Mouse (Mus musculus) forelimb bud, embryonic 11.5 days (tissue): Measurements from ENCODE around the gene Zfp786.
"Not testable (repeated sequence)": the region's sequence is repeated elsewhere in the genome, so short reads cannot be mapped to it uniquely, and the experiment has no call there.

Experiments
- DNase-seq: peaks from one replicate; pipeline ENCODE4 v3.0.0-alpha.2; 2012; ENCODE audit warnings: low read depth, low spot score

Gene Zfp786

GRCm38 (mm10) chr6:47830104-47831078 is at the start of gene Zfp786:
Gene Zfp786, minus strand, starts transcription at chr6:47830867.
- peak; percentile 90 for DNase-seq

- no peak for DNase-seq
Measured at GRCm38 (mm10) chr6:47880166-47880565, 49.5 kb upstream of the Zfp786 start.

GRCm38 (mm10) chr6:47879049-47879716 is 48.5 kb upstream of the Zfp786 start:
- no peak for DNase-seq

- no peak for DNase-seq
Measured at GRCm38 (mm10) chr6:47878593-47878992, 47.9 kb upstream of the Zfp786 start.

GRCm38 (mm10) chr6:47878133-47878514 is 47.5 kb upstream of the Zfp786 start:
- no peak for DNase-seq

DNA sequence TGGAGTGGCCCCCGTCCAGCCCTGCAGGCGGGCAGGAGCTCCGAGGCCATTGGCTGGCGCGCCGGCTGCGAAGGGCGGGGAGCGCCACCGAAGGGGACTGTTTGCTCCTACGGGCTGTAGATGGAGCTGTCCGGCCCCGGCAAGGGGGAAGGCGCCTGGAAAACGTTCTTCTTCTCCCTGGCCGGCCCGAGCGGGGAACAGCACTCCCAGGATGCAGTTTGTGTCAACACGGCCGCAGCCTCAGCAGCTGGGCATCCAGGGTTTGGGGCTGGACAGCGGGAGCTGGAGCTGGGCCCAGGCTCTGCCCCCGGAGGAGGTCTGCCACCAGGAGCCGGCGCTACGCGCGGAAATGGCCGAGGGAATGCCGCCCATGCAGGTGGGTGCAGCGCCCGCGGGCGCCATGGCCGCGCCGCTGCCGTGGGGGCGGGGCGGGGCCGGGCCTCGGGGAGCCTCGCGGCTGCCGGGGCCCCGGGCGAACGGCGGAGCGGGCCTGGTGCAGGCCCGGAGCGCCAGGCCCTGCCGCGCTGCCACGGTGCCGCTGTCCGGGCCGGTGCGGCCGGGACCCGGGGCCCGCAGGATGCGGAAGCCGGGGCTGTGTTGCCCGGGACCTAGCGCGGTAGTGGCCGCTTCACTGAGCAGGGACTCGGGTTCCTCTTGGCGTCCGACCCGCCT is 46.9 kb upstream of the Zfp786 start:
- peak; percentile 87 for DNase-seq

GRCm38 (mm10) chr6:47877058-47877457 is 46.4 kb upstream of the Zfp786 start, which contains the start of gene Zfp282:
Gene Zfp282, plus strand, starts transcription at chr6:47877204.
- DNase-seq: no peak

DNA sequence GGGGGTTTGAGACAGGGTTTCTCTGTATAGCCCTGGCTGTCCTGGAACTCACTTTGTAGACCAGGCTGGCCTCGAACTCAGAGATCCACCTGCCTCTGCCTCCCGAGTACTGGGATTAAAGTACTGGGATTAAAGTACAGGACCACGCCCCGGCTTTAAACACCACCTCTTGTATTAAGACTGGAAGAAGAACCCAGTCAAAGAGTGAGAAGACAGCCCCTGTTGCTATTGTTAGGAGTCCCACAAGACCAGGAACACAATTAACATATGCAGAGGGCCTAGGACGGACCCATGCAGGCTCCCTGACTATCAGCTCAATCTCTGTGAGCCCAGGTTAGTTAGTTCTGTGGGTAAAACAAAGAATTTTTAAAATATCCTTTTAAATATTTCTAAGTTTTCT is 41.6 kb upstream of the Zfp786 start:
- no peak for DNase-seq

- not testable (repeated sequence) for DNase-seq
Measured at GRCm38 (mm10) chr6:47857729-47858128, 27.1 kb upstream of the Zfp786 start.

DNA sequence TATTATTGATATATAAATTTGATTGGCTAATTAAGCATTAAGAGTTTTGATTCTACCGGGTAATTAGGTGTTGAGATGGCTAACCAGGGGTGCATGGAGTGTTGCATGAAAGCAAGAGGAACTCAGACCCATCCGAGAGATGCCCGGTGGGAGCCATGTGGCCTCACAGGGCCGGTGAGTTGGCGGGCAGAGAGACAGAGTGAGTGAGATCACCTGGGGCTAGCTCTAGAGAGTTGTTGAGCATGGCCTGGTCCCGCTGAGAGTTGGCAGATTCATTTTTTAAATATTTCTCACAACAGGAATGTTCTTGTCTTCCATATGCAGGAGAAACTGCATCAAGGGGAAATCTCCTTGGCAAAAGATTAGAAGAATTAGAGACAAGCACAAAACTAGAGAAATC is 26.6 kb upstream of the Zfp786 start:
- no peak for DNase-seq

DNA sequence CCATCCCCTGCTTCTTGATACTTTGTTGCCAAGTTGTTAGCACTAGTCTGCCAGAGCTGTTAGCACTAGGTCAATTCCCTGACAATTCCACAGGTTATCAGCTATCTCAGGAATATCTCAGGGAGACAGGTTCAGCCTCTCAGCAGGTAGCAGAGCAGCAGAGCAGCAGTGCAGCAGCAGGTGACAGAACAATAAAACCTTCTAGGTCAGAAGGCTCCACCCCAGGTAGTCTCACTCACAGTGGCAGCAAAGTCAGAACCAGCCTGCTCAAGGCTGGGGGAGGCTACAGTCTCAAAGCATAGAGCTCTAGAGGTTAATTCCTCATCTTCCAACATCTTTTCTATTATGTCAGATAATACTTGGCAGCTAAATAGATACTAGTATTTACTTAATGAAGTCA is 15.1 kb upstream of the Zfp786 start:
- DNase-seq: no peak

DNA sequence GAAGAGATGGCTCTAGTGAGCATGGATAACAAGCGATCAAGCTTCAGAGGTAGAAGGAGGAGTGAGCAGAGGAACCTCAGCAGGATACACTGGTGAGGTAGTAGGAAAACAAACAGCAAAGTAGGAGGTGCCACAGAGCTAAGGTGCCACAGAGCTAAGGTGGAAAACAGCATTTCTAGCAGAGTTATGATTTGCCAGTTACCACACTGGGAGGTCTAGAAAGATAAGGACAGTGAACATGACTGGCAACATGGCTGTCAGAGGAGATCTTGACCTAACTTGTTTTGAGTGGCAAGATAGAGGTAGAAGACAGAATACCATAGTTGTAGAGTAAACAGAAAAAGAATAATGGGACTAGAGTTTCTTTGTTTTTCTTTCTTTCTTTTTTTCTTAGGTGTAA is 11.7 kb upstream of the Zfp786 start:
- DNase-seq: no peak

- DNase-seq: no peak
Measured at GRCm38 (mm10) chr6:47841831-47842230, 11.2 kb upstream of the Zfp786 start.

DNA sequence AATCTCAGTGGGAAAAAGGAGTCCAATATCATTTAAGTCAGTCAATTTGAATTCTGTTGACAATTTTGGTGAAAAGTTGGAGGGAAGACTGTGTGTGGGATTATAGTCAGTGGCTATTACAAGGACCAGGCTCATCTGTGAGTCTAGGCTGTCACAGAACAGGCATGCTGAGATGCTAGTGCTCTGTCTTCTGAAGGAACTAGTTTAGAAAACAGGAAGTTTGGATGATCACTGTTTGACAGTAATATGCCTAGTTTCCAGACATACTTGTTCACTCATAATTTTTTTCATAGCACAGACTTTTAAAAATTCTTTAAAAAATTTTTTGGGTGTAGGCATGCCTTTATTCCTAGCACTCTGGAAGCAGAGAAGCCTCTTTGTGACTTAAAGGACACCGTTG is 10.4 kb upstream of the Zfp786 start:
- DNase-seq: no peak

GRCm38 (mm10) chr6:47837630-47838029 is 7.0 kb upstream of the Zfp786 start:
- no peak for DNase-seq

- peak; percentile 43 for DNase-seq
Measured at GRCm38 (mm10) chr6:47835984-47836521, 5.4 kb upstream of the Zfp786 start.

DNA sequence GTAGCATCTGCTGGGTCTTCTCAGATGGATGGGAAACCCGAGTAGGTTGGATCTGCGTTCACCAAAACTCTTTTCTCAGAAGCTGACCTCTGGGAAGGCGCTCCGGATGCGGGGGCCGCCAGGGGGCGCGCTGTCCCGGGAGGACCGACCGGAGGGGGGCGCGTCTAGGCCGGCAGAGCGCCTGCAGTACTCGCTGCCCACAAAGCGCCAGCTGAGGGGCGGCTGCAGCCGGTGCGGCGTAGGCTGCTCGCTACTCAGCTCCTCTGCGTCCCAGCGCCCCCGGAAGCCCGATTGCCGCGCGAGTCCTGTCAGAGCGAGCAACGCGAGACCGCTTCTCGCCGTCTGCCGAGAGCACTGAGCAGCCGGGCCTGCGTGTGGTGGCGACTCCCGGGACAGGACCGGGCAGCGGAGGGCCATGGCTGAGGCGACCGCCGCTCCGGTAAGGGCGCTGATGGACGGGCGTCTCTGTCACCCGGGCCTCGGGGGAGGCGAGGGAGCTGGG is 4.9 kb upstream of the Zfp786 start, which contains the start of gene Zfp398:
Zfp398 (plus strand) TSS at position 180 of the 502 bp plus-strand sequence.
- DNase-seq: peak; percentile 93

- DNase-seq: no peak
Measured at GRCm38 (mm10) chr6:47832220-47832619, 1.6 kb upstream of the Zfp786 start.

DNA sequence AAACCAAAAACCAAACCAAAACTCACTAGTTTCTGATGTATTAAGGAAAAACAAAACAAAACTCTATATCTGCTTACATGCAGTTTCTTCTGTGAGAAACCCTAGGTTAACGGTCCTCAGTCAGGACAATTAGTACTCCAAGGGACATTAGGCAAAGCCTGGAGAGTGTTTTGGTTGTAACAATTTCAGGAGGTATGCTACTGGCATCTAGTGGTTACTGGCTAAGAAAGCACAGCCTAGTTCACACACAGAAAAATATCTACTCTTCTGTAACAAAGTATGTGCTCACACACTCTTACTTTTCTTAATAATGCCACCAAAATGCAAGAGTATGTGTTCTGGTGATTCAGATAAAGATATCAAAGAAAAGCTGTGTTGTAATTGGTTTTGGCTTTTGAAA is 1.7 kb downstream of the Zfp786 start:
- DNase-seq: no peak

GRCm38 (mm10) chr6:47827462-47827861 is 3.2 kb downstream of the Zfp786 start:
- no peak for DNase-seq

DNA sequence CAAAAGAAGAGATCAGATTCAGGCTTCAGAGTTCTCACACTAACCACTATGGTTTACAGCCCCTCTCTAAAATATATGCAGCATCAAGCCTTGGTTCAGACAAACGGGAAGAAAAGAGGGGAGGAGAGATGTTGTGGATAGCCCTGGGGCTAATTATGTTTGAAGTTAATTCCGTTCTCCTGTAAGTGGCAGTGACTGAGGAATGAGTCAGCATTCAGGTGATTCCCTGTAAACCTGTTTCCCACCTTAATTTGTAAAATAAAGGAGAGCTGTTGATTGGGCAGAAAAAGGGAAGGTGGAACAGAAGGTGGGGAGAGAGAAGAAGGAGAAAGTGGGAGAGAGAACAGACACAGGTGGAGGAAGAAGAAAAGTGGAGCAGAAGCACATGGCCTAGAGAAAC is 6.4 kb downstream of the Zfp786 start:
- DNase-seq: no peak

DNA sequence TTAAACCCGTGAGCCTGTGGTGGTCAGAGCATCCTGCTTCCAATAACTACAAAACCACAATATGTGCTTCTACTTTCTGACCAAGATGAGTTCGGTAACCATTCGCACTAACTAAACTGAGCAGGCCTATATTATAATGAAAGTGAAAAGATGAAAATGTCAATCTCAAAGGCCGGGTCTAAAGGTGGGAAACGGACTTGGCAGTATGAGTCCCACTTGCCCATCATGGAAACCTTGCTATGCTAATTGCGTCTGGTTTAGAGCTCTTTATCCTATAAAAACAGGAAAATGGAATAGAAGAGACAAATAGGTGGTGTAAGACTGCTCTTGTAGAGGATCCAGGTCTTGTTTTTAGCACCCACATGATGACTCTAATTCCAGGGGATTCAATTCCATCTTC is 8.9 kb downstream of the Zfp786 start:
- no peak for DNase-seq
